Mouse (Mus musculus) ES-Bruce4 (cell line): ENCODE measurements around the gene Syt13. TPM values are rescaled to one million over a fixed set of nuclear protein-coding genes. Genes with fewer than 3 reads are reported as not detected.

Source experiments
- H3K27ac ChIP-seq: 2 replicates; pipeline ENCODE4 v1.5.1; 2012; ENCODE audit warnings: low read length, inconsistent platforms; ENCODE audit not compliant: insufficient read depth
- H3K27me3 ChIP-seq: 2 replicates; pipeline ENCODE4 v1.6.1; 2012; ENCODE audit warnings: mild to moderate bottlenecking, low read length, inconsistent platforms; ENCODE audit not compliant: control insufficient read depth, poor library complexity, insufficient read depth, severe bottlenecking
- H3K36me3 ChIP-seq: 2 replicates; pipeline ENCODE4 v1.6.1; 2012; ENCODE audit warnings: inconsistent platforms, mild to moderate bottlenecking, low read length, moderate library complexity; ENCODE audit not compliant: control insufficient read depth, poor library complexity, insufficient read depth, severe bottlenecking
- H3K4me1 ChIP-seq: one replicate; pipeline ENCODE4 v1.8.1; 2011; ENCODE audit warnings: low read length; ENCODE audit not compliant: control insufficient read depth, insufficient read depth
- H3K4me3 ChIP-seq: 2 replicates; pipeline ENCODE4 v1.5.1; 2011; ENCODE audit warnings: low read depth, mild to moderate bottlenecking, low read length
- H3K9ac ChIP-seq: 2 replicates; pipeline ENCODE4 v1.6.1; 2012; ENCODE audit warnings: low read depth, mild to moderate bottlenecking, inconsistent platforms; ENCODE audit not compliant: poor library complexity, severe bottlenecking
- H3K9me3 ChIP-seq: replicated peaks from 2 replicates; pipeline ENCODE4 v1.6.1; 2012; ENCODE audit warnings: mild to moderate bottlenecking, low read length, inconsistent platforms; ENCODE audit not compliant: control insufficient read depth, poor library complexity, insufficient read depth, severe bottlenecking
- CTCF ChIP-seq: IDR thresholded peaks from one replicate; pipeline ENCODE4 v1.8.1; 2011; ENCODE audit warnings: low read depth, low read length
- EP300 ChIP-seq: IDR thresholded peaks from 2 replicates; pipeline ENCODE4 v1.6.1; 2011; ENCODE audit warnings: low read depth, low read length; ENCODE audit not compliant: insufficient read depth
- POLR2A ChIP-seq: IDR thresholded peaks from one replicate; pipeline ENCODE4 v1.8.1; 2011; ENCODE audit warnings: low read length; ENCODE audit not compliant: insufficient read depth
- polyA plus RNA-seq: library from polyadenylated mRNA; stranded (reverse); fragments of >200 nt; gene quantifications from 2 replicates; pipeline ENCODE4 v1.2.4, GENCODE M21; 2011; ENCODE audit warnings: low read depth; ENCODE audit not compliant: missing spikeins, insufficient read depth, insufficient read length

Gene Syt13
- polyA plus RNA-seq, 1 experiment = 11.2 TPM

DNA sequence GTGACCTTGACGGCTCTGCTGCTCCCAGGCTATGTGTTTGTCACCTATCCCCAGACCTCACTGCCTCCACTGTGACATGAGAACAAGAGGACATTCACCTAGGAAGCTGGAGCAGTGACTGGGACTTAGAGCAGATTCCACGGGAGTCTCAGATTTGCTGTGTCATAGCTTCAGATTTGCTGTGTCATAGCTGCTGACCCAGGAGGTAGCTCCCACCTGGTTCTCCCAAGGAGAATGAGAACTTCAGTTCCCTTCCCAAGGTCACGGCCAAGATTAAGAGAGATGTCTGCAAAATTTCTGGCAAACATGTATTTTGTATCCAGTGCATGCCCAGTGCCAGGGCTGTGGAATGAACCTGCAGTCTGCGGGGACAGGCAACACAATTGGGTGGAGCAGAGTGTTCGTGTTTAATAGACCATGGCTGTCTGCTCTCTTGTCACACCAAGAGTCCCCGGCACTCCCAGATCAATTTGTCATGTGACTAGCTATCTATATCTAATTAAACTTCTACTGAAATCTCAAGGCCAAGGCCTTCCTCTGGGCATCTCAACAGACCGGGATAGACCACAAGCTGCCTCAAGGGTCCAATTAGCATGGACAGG is 33.9 kb downstream of the Syt13 start:
- Histone ChIP-seq H3K4me1 (peaks cover 6% of the 10 kb centered on the region), H3K9ac (no peak overlapping the region), H3K4me3 (no peak overlapping the region), H3K27ac (no peak overlapping the region), H3K36me3 (no peaks in the 10 kb centered on the region), H3K27me3 (no peaks in the 10 kb centered on the region), H3K9me3 (no peaks in the 10 kb centered on the region)
- TF ChIP-seq POLR2A = no peak
- TF ChIP-seq CTCF = no peak
- no peak for TF ChIP-seq EP300

DNA sequence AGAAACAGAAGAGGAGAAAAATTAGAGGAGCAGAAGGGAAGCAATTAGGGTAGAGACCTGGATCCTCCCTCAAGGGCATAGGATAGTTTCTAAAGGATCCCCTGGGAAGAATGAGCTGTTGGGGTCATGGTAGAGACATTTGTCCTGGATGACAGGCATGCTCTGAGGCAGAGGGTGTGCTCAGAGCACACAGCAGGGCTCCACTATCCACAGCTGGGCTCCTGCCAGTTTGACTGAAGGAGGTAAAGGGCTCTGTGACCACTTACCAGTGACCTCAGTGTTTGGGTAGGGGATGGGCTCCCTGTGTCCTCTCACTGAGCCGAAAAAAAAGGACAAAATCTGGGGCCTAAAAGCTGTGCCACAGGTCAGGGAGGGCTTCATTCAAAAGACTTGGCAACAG is 34.6 kb downstream of the Syt13 start:
- Histone ChIP-seq H3K9me3 (no peaks in the 10 kb centered on the region), H3K27me3 (no peaks in the 10 kb centered on the region), H3K27ac (no peak overlapping the region), H3K4me3 (no peak overlapping the region), H3K4me1 (peaks cover 6% of the 10 kb centered on the region), H3K36me3 (no peaks in the 10 kb centered on the region), H3K9ac (no peak overlapping the region)
- TF ChIP-seq POLR2A = no peak
- no peak for TF ChIP-seq EP300
- TF ChIP-seq CTCF = no peak

GRCm38 (mm10) chr2:92953450-92953849 is 38.6 kb downstream of the Syt13 start:
- TF ChIP-seq POLR2A (no peak), EP300 (no peak), CTCF (no peak)

DNA sequence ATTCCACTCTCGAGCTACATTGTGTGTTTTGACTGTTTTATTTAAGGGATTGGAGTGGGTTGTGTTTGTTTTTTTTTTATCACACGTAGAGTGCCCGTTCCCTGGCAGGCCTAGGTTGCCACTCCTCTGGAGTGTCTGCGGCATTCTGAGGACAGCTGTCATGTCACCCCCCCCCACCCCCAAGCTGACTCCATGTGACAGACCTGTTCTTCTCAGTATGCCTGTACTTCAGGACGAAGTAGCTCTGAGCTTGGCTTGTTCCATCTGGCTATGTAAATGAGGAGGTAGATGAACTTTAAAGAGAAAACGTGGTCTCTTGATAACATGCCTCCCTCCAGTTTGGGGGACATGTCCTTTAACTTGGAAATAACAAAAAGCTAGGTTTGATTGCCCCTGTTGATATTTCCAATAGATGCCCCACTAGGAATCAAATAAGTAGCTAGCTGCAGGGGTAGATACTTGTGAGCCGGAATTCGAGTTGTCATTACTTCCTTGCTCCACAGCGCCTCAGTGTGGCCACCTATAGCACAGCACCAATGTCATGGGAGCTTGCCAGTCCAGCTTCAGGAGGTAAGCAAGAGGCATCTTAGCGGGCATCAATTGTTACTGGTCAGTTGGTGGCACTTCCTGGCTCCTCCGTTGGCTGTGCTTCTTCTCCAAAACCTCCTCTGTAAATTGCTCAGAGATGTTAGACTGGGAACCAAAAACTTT is 39.7 kb downstream of the Syt13 start:
- no peaks in the 10 kb centered on the region for H3K27me3 ChIP-seq
- H3K36me3 ChIP-seq = no peaks in the 10 kb centered on the region
- no peak overlapping the region for H3K27ac ChIP-seq
- H3K9me3 ChIP-seq = no peaks in the 10 kb centered on the region; the same call in 1 of the 2 replicates
- H3K9ac ChIP-seq = no peak overlapping the region
- TF ChIP-seq POLR2A = no peak
- TF ChIP-seq CTCF = peak; percentile 79
- no peak for TF ChIP-seq EP300
- no peaks in the 10 kb centered on the region for H3K4me1 ChIP-seq
- no peak overlapping the region for H3K4me3 ChIP-seq

More at GRCm38 (mm10) chr2:92953450-92953849, 38.6 kb downstream of the Syt13 start:
- Histone ChIP-seq H3K27ac (no peak overlapping the region), H3K9me3 (no peaks in the 10 kb centered on the region; the same call in 1 of the 2 replicates), H3K36me3 (no peaks in the 10 kb centered on the region), H3K4me3 (no peak overlapping the region), H3K9ac (no peak overlapping the region), H3K4me1 (peaks cover 5% of the 10 kb centered on the region), H3K27me3 (no peaks in the 10 kb centered on the region)

- Histone ChIP-seq H3K9me3 (no peaks in the 10 kb centered on the region; the same call in 1 of the 2 replicates), H3K4me3 (no peak overlapping the region), H3K9ac (no peak overlapping the region), H3K27ac (no peak overlapping the region), H3K4me1 (no peaks in the 10 kb centered on the region), H3K27me3 (no peaks in the 10 kb centered on the region), H3K36me3 (no peaks in the 10 kb centered on the region)
- TF ChIP-seq EP300 (no peak), POLR2A (no peak), CTCF (no peak)
Observed at GRCm38 (mm10) chr2:92956943-92957342, 42.0 kb downstream of the Syt13 start.

GRCm38 (mm10) chr2:92958640-92959039 is 43.7 kb downstream of the Syt13 start:
- no peaks in the 10 kb centered on the region for H3K4me1 ChIP-seq
- H3K4me3 ChIP-seq = no peak overlapping the region
- H3K9me3 ChIP-seq = no peaks in the 10 kb centered on the region; the same call in 1 of the 2 replicates
- H3K36me3 ChIP-seq = no peaks in the 10 kb centered on the region
- no peak overlapping the region for H3K9ac ChIP-seq
- no peaks in the 10 kb centered on the region for H3K27me3 ChIP-seq
- TF ChIP-seq EP300 = no peak
- no peak for TF ChIP-seq POLR2A
- TF ChIP-seq CTCF = no peak
- H3K27ac ChIP-seq = no peak overlapping the region
